Mouse (Mus musculus) cerebral cortex, adult 2 months (tissue): ENCODE results near the gene Togaram1.

Experiments
- WGBS: fragments of 180-500 bp; shearing (Covaris S2); methylation state at CpG from one replicate; pipeline ENCODE4 v1.1.7; 2018; 5-methylcytosine and 5-hydroxymethylcytosine counted together

Gene Togaram1

DNA sequence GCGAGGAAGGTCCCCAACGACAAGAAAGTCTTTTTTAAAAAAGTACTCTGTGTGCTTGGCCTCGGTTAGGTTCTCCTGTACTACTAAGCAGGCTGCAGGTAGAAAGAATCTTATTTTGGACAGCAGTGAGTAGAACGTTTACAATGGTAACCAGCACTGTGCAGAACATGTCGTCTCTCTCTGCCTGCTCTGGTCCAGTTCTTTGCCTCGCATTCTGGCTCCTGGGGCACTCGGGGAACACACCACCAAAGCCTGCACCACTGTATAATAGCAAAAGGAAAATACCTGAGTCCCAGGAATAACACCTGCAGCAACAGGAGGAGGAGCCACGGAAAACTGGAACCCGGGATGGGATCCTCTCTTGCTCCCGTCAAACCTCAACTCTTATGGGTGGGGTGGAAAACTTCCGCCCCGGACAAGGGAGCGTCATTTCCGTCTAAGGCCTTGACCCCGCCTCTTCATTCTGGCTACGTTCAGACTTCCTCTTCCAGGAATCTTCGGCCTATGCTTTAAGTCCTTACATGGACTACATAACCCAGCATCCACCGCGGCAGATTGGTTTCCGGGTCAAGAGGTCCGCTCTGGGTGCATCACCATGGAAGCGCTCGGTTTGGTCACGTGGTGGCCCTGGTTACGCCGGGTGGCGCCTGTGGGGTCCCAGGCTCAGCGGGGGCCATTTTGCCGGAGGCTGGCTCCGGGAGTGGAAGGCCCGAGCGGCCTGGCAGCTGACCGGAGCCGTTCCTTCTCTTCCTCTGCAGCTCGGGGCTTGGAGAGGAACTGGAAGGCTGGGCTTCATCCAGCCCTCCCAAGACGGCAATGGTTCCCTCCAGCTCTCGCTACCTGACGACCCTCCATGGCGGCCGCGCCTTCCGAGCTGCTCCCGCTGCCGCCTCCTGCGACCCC lies at the start of gene Togaram1, which contains the start of gene Klhl28:
TSS of gene Togaram1 (plus strand) at position 681 of the 903 bp plus-strand sequence.
TSS of gene Klhl28 (minus strand) at position 411 of the 903 bp plus-strand sequence.
- WGBS, result under 1% methylated on average over 45 of the region's 45 CpGs

DNA sequence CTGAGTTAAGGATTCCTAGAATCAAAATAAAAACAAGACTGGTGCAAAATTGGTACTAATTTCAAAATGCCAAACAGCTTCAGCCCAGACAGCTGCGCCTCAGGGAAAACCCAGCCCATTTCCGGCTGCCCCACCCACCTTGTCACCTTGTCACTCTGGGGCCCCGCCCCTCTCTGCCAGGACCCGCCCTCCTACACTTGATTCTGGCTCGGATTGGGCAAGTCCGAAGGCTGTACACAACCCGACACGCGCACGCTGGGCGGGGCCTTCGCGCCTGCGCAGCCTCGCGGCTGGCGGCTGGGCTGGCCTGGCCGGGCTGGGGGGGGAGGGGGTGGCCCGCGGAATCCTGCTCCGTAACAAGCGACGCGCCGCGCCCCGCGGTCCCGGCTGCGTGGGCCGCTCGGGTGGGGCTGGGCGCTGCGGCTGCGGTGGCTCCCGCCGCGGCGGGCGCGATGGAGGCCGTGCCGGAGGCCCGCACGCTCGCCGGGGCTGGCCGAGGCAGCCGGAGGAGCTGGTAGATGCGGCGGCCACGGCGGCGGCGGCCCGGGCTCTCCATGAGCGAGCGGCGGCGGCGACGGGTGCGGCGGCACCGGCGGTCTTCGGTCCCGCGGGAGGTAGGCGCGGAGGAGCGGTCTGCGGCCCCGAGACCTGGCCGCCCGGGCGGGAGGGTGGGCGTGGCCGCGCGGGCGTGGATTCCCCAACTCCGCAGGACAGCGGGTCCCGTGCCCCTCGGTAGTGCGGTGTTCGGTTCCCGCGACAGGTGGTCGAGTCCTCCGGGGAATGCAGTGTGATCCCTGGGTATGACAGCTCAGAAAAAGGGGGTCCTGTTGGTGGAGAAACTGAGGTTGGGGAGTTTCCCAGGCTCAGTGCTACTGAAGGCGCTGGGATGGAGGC lies 47.8 kb upstream of the Togaram1 start, which contains the start of gene Gm527:
TSS of gene Gm527 (plus strand) at position 329 of the 894 bp plus-strand sequence.
- WGBS, result under 1% methylated on average over 92 of the region's 93 CpGs

DNA sequence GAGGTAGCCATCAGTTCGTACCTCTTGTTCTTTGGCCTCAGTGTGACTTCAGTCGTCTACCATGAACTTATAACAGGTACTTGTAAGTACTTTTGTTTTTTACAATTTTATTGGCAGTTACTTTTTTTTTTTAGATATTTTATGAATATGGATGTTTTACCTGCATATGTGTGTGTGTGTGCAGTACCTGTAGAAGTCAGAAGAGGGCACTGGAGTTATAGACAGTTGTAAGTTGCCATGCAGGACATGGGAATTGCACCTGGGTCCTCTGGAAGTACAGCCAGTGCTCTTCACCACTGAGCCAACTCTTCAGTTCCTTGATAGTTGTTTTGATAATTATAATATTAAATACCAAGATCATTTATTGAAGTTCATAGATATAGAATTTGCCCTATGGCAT lies 28.1 kb upstream of the Togaram1 start:
- WGBS, result 88% methylated on average over 2 of the region's 2 CpGs

DNA sequence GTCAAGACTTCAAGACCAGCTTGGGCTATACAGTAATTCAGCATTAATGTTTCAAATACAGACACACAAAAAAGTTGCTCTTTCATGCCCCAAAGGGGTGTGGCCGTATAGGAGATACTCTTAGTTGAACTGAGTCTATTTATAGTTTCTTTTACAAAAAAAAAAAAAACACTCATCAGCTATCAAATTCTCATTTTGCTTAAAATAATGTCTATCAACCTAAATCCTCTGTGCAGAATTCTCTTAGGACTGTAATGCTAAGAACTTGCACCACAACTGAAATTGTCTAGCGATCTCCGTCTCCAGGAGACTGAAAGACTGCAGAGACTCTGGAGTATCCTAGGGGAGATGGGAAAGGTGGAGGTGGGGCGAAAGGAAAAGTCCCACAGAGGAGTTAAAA lies 1.0 kb upstream of the Togaram1 start:
- 12% methylated on average over 4 of the region's 4 CpGs for WGBS

DNA sequence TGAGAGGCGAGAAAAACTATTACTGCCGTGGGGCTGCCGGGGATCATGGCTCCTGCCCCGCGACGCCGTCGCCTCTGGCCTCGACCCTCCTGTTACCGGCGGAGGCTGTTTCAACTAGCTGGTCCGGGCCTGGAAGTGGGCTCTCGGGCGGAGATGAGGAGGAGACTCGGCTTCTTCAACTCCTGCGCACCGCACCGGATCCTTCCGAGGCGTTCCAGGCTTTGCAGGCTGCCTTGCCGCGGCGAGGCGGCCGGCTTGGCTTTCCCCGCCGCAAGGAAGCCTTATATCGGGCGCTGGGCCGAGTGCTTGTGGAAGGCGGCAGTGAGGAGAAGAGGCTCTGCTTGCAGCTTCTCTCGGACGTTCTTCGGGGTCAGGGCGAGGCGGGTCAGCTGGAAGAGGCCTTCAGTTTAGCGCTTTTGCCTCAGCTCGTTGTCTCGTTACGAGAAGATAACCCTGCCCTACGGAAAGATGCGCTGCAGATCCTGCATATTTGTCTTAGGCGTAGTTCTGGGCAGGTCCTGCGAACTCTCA lies 562 bp downstream of the Togaram1 start:
- WGBS, result under 1% methylated on average over 44 of the region's 44 CpGs

DNA sequence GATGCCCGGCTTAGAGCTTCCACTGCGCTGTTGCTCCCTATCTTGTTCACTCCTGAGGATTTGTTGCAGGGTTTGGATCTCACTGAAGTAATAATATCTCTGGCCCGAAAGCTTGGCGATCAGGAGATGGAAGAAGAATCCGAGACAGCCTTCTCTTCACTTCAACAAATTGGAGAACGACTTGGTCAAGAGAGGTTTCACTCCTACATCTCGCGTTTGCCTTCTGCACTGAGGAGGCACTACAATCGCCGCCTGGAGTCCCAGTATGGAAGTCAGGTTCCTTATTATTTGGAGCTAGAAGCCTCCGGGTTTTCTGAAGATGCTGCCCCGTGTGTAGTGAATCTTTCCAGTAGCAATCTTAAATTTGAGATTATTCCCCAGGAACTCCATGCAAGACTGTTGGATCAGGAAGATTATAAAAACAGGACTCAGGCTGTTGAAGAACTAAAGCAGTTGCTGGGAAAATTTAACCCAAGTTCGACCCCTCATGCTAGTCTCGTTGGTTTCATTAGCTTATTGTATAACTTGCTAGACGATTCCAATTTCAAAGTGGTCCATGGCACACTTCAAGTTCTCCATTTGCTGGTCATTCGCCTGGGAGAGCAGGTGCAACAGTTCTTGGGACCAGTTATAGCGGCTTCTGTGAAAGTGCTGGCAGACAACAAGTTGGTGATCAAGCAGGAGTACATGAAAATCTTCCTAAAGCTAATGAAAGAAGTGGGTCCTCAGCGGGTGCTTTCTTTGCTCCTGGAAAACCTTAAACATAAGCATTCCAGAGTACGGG lies 1.2 kb downstream of the Togaram1 start:
- WGBS, result 2% methylated on average over 19 of the region's 19 CpGs

DNA sequence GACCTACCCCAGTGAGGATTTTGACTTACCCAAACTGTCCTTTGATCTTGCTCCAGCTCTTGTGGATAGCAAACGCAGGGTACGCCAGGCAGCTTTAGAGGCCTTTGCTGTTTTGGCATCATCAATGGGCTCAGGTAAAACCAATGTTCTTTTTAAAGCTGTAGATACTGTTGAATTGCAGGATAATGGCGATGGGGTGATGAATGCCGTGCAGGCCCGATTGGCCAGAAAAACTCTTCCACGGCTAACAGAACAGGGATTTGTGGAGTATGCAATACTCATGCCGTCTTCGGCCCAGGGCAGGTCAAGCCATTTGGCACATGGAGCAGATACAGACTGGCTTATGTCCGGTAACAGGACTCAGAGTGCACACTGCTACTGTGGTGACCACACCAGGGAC lies 1.9 kb downstream of the Togaram1 start:
- WGBS, result under 1% methylated on average over 9 of the region's 9 CpGs

DNA sequence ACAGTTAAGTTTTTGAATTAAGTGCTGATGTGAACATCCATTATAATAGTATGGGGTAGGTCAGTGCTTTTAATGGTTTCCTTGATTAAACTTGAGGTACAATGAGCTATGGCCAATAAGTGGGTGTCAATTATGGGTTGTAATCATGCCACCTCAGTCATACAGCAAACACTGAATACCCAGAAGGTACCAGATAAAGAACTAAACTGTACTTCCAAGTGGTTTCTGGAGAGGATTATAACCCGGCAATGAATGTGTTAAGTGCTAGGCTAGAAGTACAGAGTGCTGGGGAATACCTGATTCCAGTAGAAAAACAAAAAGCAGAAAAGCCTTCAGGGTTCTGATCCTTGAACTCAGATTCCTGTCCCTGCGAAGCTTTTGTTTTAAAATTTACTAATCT lies 2.5 kb downstream of the Togaram1 start:
- WGBS, result 1% methylated on average over 2 of the region's 2 CpGs

DNA sequence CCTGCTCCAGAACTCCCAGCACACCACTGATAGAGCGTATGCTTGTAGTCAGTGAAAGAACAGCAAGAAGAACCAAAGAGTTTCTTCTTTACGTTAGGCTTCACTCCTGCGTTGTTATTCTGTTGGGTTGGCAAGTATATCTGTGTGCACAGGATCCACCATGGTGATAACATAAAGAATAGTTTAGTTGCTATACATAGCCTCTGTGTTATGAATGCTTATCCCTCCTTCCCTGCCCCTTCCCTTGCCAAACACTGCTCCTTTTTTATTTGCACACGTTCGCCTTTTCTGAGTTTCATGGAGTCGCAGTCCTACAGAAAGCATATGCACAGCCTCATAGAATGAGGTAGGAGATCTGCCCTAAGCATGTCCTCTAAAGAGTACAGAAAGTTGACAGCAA lies 6.5 kb downstream of the Togaram1 start:
- WGBS, result 34% methylated on average over 6 of the region's 6 CpGs

DNA sequence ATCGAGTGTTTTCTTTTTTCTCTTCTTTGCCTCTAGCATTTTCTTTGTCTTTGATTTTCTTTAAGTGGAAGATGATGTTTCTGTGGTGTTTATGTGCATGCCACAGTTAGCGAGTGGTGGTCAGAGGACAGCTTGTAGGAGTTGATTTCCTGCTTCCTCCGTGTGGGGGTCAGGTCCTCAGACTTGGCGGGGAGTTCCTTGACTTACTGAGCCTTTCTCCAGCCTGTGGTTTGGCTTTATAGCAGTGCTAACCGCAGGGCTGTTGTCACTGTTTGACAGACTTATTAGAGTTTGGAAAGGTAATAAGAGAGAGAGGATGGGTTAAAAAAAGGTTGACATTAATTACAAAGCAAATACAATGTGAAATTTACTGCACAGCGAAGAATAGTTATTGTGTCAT lies 10.0 kb downstream of the Togaram1 start:
- 60% methylated on average over 6 of the region's 6 CpGs for WGBS

DNA sequence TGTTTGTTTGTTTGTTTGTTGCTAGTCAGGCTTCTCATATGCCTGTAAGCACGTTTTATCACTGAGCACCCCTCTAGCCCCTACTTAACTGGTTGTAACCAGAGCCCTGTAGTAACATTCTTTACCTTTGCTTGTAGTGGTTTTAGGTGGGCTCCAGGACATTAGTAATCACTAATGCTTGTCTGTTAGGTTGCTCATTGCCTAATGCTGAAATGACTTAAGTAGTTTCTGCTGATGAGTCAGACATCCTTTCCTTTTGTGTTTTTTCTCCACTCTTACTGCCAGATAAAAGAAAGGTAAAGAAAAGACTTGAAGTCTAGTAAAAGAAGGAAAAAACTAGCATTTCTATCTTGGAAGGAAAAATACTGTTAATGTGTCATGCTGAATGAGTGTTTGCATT lies 10.6 kb downstream of the Togaram1 start:
- 41% methylated on average over 1 of the region's 1 CpGs for WGBS

DNA sequence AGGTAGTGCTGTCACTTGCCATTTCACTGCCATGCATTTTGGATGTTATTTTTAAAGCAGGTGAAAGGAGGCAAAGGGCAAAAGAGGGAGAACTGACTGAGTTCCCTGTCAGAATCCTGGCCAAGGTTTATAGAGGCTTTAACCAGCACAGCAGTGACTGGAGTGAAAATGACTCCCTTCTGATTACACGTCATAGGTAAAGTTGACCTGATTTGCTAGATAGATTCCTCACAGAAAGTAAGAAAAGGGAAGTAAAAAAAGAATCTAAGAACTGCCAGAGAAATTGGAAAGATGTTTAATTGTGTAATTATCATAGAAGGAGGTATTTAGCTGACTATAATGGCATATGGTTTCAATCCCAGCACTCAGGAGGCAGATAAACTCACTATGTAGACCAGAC lies 11.9 kb downstream of the Togaram1 start:
- WGBS, result 68% methylated on average over 1 of the region's 1 CpGs

DNA sequence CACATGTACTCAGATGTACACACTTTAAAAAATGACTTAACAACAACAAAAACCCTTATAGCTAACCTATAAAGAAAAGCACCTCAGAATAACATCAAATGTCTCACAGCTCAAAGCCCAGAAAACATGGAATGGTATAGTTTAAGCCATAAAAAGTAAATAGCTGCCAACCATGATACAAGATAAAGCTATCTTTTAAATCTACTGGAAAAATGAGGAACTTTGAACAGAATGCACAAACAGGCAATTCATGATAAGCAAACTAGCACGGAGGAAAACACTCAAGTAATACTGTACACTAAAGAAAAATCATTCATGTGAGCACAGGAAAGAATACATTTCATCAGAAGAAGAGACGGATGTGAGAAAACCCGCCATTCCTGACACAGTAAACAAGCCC lies 42.1 kb downstream of the Togaram1 start:
- 82% methylated on average over 3 of the region's 3 CpGs for WGBS

DNA sequence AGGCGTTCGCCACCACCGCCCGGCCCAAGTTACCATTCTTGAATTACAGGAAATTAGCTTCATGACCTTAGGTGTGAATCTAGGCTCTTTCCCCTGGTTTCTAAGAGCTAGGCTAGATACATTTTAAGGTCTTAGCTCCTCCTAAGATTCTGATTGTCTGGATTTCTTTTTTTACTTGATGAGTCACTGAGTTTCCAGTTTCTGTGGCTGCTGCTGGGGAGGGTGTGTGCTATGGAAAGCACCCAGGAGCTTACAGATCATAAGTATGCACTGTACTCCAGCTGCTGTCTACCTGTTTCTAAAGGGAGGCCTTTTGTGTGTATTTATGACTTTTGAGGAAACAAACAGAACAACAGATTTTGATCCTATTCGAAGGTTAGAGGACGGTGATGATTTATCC lies 57.2 kb downstream of the Togaram1 start:
- WGBS, result 93% methylated on average over 6 of the region's 6 CpGs

DNA sequence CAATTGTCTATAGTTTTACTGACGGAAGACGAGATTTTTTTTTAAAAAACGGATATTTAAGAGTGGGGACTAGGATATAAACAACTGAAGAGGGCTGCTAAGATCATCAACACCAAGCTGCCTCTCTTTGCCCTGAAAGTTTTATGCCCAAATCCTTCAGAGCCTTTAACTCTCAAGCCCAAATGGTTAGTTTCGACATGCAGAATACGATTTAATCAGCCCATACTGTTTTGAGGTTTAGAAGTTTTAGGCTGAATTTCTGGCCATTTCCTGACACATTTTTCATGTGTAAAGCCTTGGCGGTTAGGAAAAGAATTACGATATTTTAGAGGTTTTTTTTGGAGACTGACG lies 70.2 kb downstream of the Togaram1 start:
- 39% methylated on average over 8 of the region's 8 CpGs for WGBS

DNA sequence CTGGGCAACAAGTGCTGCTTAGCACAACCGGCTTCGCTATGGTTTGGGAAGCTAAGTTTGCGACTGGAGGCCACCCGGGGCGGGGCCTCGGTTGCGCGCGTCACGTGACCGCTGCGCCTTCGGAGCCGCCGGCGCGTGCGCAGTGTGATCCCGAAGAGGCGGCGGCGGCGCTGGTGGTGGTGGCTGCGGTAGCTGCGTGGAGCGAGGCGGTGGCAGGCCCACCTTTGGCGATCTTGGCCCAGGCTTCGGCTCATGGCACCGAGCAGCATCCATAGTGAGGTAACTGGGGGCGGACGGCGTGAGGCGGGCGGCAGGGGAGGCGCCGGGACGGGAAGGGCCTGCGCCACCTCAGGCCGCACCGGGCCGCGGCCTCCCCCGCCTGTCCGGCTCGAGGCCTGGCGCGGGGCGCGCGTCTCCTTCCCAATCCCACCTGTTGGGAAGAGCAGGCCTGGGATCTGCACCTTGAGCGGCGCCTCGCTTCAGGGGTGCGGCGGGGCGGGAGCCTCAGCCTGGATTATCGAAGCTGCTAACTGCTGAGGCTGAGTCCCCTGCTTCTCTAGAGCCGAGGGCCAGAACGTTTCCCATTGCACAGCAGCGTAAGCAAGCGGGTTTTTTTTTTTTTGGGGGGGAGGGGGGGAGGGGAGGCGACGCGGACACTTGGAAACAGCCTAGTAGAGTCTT lies 70.7 kb downstream of the Togaram1 start, which contains the start of gene Prpf39:
TSS of gene Prpf39 (plus strand) at position 144 of the 681 bp plus-strand sequence.
- WGBS, result under 1% methylated on average over 65 of the region's 65 CpGs

DNA sequence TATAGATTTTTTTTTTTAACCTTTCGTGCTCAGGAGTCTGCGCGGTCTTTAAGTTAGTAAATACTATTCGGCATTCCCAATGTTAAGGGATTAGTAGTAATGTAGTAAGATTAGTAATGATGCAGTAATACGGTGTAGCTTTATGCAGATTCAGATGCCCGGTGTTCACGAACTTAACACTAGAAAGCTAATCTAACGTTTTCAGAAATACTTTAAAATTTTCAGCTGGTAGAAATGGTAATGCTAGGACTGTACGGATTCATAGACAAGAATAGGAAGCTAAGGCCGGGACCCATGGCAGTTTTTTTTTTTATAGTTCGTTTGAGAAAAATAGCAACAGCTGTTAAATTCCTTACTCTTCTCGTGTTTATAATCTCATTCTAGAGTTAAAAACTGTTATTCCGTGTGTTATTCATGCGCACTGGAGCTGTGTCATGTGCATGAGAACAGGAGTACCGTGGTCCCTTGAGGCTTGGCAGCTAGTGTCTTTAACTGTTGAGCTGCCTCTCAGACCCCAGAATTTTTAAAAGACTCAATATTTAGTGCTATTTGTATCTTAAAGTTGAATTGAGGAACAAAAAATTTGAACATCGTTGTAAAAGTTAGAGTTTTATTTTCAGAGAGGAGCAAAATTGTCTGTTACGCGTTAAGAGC lies 71.4 kb downstream of the Togaram1 start:
- 5% methylated on average over 18 of the region's 18 CpGs for WGBS

DNA sequence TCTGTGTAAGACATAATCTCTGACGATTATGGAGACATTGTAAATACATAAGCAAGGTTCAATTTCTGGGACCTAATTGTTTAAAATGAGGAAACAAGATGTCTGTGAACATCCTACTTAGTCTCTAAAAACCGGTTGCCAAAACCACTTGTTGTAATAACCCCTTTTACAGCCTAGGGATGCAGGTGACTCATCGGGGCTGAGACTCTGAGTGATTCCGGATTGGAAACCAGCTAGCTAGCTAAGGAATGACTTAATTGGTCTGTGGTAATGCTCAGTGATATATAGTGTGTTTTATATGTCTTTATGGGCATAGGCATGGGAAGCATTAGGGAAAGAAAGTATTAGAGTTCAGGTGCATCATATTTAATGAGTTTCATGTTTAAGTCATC lies 71.9 kb downstream of the Togaram1 start:
- WGBS, result 3% methylated on average over 4 of the region's 4 CpGs

DNA sequence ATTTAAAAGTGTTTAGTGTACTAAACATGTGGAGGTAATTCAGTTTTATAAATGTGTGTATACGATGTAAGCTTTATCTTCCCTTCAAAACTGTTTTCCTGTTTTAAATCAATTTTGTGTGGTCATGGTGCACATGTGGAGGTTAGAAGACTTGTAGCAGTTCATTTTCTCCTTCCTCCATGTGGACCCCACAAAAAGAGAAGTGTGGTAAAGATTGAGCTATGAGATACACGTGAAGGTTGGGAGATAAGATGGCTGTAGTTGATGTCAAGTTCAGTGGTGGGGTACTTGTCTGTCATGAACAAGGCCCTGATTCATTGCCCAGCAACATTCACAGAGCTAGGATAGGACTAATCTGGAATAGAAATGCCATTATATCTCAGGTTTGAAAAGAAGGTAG lies 92.6 kb downstream of the Togaram1 start:
- WGBS, result 79% methylated on average over 2 of the region's 2 CpGs

DNA sequence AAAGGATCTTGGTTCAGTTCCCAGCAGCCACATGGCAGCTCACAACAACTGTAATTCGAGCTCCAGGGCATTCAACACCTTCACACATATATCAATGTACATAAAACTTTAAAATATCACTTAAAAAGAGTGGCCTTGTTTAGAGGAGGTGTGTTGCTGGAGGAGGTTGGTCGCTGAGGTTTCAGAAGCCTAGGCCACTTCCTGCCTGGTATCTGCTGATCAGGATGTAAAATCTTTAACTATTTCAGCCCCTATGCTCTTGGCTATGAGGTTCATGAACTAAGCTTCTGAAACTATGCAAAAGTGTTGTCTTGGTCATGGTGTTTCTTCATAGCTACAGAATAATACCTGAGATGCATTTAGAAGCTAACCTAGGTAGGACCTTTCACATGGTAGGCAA lies 99.6 kb downstream of the Togaram1 start:
- WGBS, result 55% methylated on average over 2 of the region's 2 CpGs
